Mouse (Mus musculus) hindbrain, postnatal 0 days (tissue): ENCODE data around the gene Crebrf. TPM values are rescaled to one million over a fixed set of nuclear protein-coding genes. Genes with fewer than 3 reads are reported as not detected.

Experiments
- ATAC-seq: fragments of 200-750 bp; cut with Nextera tagmentation; 2 replicates; pipeline ENCODE4 v1.8.0; 2017; ENCODE audit warnings: mild to moderate bottlenecking, moderate TSS enrichment, moderate library complexity
- DNase-seq: peaks from one replicate; pipeline ENCODE4 v3.0.0-alpha.2; 2015; ENCODE audit warnings: low spot score
- H3K27ac ChIP-seq: fragments of 300-500 bp; sonication (generic); 2 replicates; pipeline ENCODE4 v1.5.1; 2014; ENCODE audit warnings: mild to moderate bottlenecking
- H3K27me3 ChIP-seq: fragments of 300-500 bp; sonication (generic); 2 replicates; pipeline ENCODE4 v1.6.1; 2014; ENCODE audit warnings: low read length, mixed read lengths; ENCODE audit not compliant: insufficient read depth
- H3K36me3 ChIP-seq: fragments of 300-500 bp; sonication (generic); 2 replicates; pipeline ENCODE4 v1.6.1; 2014; ENCODE audit warnings: low read length, mixed read lengths; ENCODE audit not compliant: insufficient read depth
- H3K4me1 ChIP-seq: fragments of 300-500 bp; sonication (generic); 2 replicates; pipeline ENCODE4 v1.6.1; 2014; ENCODE audit warnings: antibody characterized with exemption, low read length, mixed read lengths; ENCODE audit not compliant: insufficient read depth
- H3K4me2 ChIP-seq: fragments of 300-500 bp; sonication (generic); 2 replicates; pipeline ENCODE4 v1.6.1; 2014; ENCODE audit warnings: low read depth, mild to moderate bottlenecking, low read length, moderate library complexity, mixed read lengths
- H3K4me3 ChIP-seq: fragments of 300-500 bp; sonication (generic); 2 replicates; pipeline ENCODE4 v1.5.1; 2014; ENCODE audit warnings: low read length
- H3K9ac ChIP-seq: fragments of 300-500 bp; sonication (generic); replicated peaks from 2 replicates; pipeline ENCODE4 v1.6.1; 2014; ENCODE audit warnings: mild to moderate bottlenecking, low read length, moderate library complexity, mixed read lengths
- H3K9me3 ChIP-seq: fragments of 300-500 bp; sonication (generic); 2 replicates; pipeline ENCODE4 v1.6.1; 2016; ENCODE audit warnings: low read length, mixed read lengths
- CTCF ChIP-seq: IDR thresholded peaks from 2 replicates; pipeline ENCODE4 v1.5.1; 2016; ENCODE audit warnings: antibody characterized with exemption, control low read depth, low read depth
- WGBS: fragments of 180-500 bp; shearing (Covaris S2); extraction: QIAGEN DNeasy Blood & Tissue Kit; methylation state at CpG from one replicate; pipeline ENCODE4 v1.1.7; 2014; 5-methylcytosine and 5-hydroxymethylcytosine counted together
- polyA plus RNA-seq: library from polyadenylated mRNA; unstranded; fragments of >200 nt; fragmentation: Nextera tagmentation; extraction: Ambion mirVana; gene quantifications from 2 replicates; pipeline ENCODE4 v1.2.1, GENCODE M21; 2015
- total RNA-seq: library from RNA; depleted of rRNA; stranded (reverse); fragments of >200 nt; gene quantifications from 2 replicates; pipeline ENCODE4 v1.2.3, GENCODE M21; 2014

The Crebrf gene
- total and polyA plus RNA-seq, 2 experiments from 2014 or later = 11.7 to 17.7 TPM

DNA sequence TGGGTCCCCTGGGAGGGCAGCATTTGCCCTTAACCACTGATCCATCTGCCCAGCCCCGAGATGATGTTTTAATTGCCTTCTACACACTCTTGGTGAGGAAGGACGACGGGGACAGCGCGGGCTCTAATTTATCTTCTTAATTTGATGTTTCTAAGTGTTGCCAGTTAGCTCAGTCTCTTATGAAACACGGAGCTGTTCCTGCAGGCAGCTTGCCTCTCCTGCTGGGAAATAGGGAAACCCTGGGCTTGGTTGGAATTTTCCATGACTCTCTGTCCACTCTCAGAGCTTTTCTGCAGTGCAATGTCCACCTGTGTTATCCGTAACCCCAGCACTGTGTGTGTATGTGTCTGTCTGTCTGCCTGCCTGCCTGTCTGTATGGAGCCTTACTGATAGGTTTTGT lies 22.0 kb upstream of the Crebrf start:
- 73% methylated on average over 7 of the region's 7 CpGs for WGBS
- H3K27ac ChIP-seq = 0 out of 2 replicates have a peak overlapping the region, but pooled peaks have one; percentile 11
- H3K36me3 ChIP-seq = peaks cover 20% of the 10 kb centered on the region; the same call in 1 of the 2 replicates
- H3K27me3 ChIP-seq = no peaks in the 10 kb centered on the region
- H3K4me1 ChIP-seq = peaks cover 10% of the 10 kb centered on the region; the same call in 1 of the 2 replicates
- ATAC-seq = no peak
- no peak overlapping the region for H3K4me2 ChIP-seq
- no peak overlapping the region for H3K9ac ChIP-seq
- no peaks in the 10 kb centered on the region for H3K9me3 ChIP-seq
- TF ChIP-seq CTCF = no peak
- DNase-seq = no peak
- H3K4me3 ChIP-seq = no peak overlapping the region

GRCm38 (mm10) chr17:26694171-26694570 lies 21.3 kb upstream of the Crebrf start:
- DNase-seq = no peak
- no peak overlapping the region for H3K4me2 ChIP-seq

GRCm38 (mm10) chr17:26695193-26695592 lies 20.3 kb upstream of the Crebrf start:
- H3K9ac ChIP-seq = no peak overlapping the region
- H3K4me1 ChIP-seq = 0 out of 2 replicates have a peak, but pooled peaks cover 3% of the 10 kb centered on the region
- TF ChIP-seq CTCF = no peak
- no peak overlapping the region for H3K4me3 ChIP-seq
- ATAC-seq = no peak
- 96% methylated on average over 3 of the region's 3 CpGs for WGBS
- no peak overlapping the region for H3K27ac ChIP-seq
- no peak overlapping the region for H3K4me2 ChIP-seq
- peaks cover 34% of the 10 kb centered on the region for H3K36me3 ChIP-seq
- DNase-seq = no peak
- no peaks in the 10 kb centered on the region for H3K27me3 ChIP-seq
- H3K9me3 ChIP-seq = no peaks in the 10 kb centered on the region

More at GRCm38 (mm10) chr17:26694171-26694570, 21.3 kb upstream of the Crebrf start:
- H3K36me3 ChIP-seq = peaks cover 26% of the 10 kb centered on the region; the same call in 1 of the 2 replicates
- H3K4me3 ChIP-seq = no peak overlapping the region
- no peak for ATAC-seq
- no peaks in the 10 kb centered on the region for H3K9me3 ChIP-seq
- no peak for TF ChIP-seq CTCF
- peaks cover 8% of the 10 kb centered on the region; the same call in 1 of the 2 replicates for H3K4me1 ChIP-seq
- H3K27me3 ChIP-seq = no peaks in the 10 kb centered on the region
- H3K27ac ChIP-seq = no peak overlapping the region
- no peak overlapping the region for H3K9ac ChIP-seq
- WGBS = 68% methylated on average over 7 of the region's 7 CpGs

DNA sequence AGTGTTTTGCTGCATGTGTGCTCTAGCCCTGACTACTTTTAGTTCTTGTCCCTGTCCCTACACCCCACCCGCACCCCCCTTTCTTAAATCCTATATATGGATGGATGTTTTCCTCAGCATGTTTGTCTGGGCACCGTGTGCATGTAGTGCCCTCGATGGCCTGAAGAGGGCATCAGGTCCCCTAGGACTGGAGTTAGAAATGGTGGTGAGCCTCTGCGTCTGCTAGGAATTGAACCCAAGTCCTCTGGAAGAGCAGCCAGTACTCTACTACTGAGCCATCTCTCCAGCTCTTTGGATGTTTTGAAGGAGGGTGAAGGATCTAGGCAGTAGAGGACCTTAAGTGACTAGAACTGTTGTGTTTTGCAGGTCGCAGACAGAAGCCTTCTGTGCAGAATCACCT lies 16.6 kb upstream of the Crebrf start:
- Histone ChIP-seq H3K9ac (no peak overlapping the region), H3K36me3 (peaks cover 40% of the 10 kb centered on the region), H3K4me1 (no peaks in the 10 kb centered on the region), H3K9me3 (no peaks in the 10 kb centered on the region), H3K4me2 (no peak overlapping the region), H3K27ac (no peak overlapping the region), H3K27me3 (no peaks in the 10 kb centered on the region), H3K4me3 (no peak overlapping the region)
- peak; percentile 40 for TF ChIP-seq CTCF
- ATAC-seq = no peak
- no peak for DNase-seq
- 88% methylated on average over 5 of the region's 5 CpGs for WGBS

DNA sequence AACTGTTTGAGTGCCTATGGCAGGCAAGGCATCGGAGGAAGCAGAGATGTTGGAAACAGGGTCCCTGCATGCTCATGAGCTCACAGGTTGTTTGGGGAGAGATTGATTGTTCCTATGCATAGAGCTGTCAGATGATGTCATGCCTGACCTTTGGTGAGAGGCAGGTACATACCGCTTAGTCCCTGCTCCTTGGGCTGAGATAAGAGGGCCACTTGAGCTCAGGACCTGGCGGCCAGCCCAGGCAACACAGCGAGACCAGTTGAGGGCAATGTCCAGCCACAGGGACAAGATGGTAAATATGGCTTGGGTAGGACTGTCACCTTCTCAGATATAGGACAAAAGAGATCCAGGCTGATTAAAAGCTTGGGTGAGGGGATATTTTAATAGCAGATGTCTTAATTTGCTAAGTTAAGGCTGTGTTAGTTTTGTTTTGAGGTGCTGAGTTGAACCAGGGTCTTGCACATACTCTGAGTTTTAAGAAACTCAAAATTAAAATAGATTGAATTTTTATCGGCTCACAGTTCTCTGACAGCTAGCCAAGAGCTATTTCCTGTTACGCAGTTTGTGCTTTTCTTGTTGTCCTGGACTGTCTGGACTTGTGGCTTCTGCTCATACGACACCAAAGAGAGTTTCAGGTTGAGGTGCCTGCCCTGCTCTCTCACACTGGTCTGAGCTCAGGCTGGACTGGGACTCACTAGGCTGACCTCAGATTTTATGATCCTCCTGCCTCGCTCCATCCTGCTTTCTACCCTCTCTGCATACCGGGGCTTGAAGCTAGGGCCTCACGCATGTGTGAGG lies 15.4 kb upstream of the Crebrf start:
- Histone ChIP-seq H3K9me3 (no peaks in the 10 kb centered on the region), H3K9ac (no peak overlapping the region), H3K27ac (no peak overlapping the region), H3K27me3 (no peaks in the 10 kb centered on the region), H3K4me3 (no peak overlapping the region), H3K4me2 (no peak overlapping the region), H3K4me1 (no peaks in the 10 kb centered on the region), H3K36me3 (peaks cover 40% of the 10 kb centered on the region)
- TF ChIP-seq CTCF = no peak
- no peak for DNase-seq
- 95% methylated on average over 10 of the region's 10 CpGs for WGBS
- no peak for ATAC-seq

DNA sequence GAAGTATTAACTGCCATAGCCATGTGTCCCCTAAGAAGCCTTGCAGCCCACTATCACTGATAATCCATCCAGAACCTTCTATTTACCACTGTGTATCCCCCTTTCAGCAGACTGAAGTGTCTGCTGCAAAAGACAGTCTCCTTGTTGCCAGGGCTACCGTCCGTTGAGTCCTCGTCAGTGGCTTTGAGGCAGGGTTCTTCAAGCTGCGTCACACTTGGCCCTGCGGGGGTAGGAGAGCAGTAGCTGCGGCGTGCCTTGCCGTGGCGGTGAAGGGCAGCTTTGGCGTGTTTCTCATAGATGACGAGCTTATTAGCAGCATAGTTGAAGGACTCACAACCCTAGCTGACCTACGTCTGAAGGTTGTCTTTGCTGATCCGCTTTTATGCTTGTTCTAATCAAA lies 13.9 kb upstream of the Crebrf start:
- 66% methylated on average over 13 of the region's 13 CpGs for WGBS
- H3K27me3 ChIP-seq = no peaks in the 10 kb centered on the region
- H3K4me3 ChIP-seq = no peak overlapping the region
- 0 out of 2 replicates have a peak, but pooled peaks have one; percentile 32 for ATAC-seq
- H3K9ac ChIP-seq = no peak overlapping the region
- H3K4me1 ChIP-seq = no peaks in the 10 kb centered on the region
- no peak for TF ChIP-seq CTCF
- DNase-seq = no peak
- no peak overlapping the region for H3K27ac ChIP-seq
- H3K9me3 ChIP-seq = no peaks in the 10 kb centered on the region
- H3K36me3 ChIP-seq = peaks cover 31% of the 10 kb centered on the region
- H3K4me2 ChIP-seq = no peak overlapping the region

GRCm38 (mm10) chr17:26702621-26703020 lies 12.8 kb upstream of the Crebrf start:
- WGBS = 91% methylated on average over 4 of the region's 4 CpGs
- peaks cover 24% of the 10 kb centered on the region for H3K36me3 ChIP-seq
- H3K9me3 ChIP-seq = no peaks in the 10 kb centered on the region
- no peaks in the 10 kb centered on the region for H3K4me1 ChIP-seq
- no peak for DNase-seq
- H3K27me3 ChIP-seq = no peaks in the 10 kb centered on the region
- H3K27ac ChIP-seq = no peak overlapping the region
- TF ChIP-seq CTCF = no peak
- no peak overlapping the region for H3K4me2 ChIP-seq
- H3K4me3 ChIP-seq = no peak overlapping the region
- no peak overlapping the region for H3K9ac ChIP-seq
- no peak for ATAC-seq
